Mouse (Mus musculus) gastrocnemius, postnatal 10 days (tissue): ENCODE results near the gene Fam168b. TPM values are rescaled to one million over a fixed set of nuclear protein-coding genes. Genes with fewer than 3 reads are reported as not detected.

Source experiments
- DNase-seq: peaks from one replicate; pipeline ENCODE4 v3.0.0; 2021; ENCODE audit warnings: mixed read lengths
- total RNA-seq, 2 experiments: library from RNA; stranded (reverse); gene quantifications; 2 replicates each; pipeline ENCODE4 v1.2.3; 2021

Gene Fam168b
- total RNA-seq, 2 experiments from 2014 or later, result 54.3 to 63.7 TPM

DNA sequence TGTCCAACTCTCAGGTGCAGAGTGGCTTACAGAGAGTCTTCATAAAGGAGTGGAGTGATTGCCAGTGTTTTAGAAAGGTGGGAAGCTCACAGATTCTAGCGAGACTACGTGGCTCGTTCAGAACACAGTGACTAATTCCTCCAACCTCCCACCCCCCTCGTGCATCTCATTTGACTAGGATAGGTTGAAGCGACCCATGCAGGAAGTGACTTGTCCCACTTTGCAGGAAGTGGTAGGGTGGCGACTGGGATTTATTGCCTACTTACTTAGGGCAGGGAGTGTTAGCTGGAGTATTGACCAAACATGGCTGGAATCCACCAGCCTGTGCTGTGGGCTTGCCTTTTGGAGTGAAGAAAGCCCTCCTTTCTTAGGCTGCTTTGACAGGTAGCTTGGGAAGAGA lies 8.7 kb upstream of the Fam168b start:
- no peak for DNase-seq

DNA sequence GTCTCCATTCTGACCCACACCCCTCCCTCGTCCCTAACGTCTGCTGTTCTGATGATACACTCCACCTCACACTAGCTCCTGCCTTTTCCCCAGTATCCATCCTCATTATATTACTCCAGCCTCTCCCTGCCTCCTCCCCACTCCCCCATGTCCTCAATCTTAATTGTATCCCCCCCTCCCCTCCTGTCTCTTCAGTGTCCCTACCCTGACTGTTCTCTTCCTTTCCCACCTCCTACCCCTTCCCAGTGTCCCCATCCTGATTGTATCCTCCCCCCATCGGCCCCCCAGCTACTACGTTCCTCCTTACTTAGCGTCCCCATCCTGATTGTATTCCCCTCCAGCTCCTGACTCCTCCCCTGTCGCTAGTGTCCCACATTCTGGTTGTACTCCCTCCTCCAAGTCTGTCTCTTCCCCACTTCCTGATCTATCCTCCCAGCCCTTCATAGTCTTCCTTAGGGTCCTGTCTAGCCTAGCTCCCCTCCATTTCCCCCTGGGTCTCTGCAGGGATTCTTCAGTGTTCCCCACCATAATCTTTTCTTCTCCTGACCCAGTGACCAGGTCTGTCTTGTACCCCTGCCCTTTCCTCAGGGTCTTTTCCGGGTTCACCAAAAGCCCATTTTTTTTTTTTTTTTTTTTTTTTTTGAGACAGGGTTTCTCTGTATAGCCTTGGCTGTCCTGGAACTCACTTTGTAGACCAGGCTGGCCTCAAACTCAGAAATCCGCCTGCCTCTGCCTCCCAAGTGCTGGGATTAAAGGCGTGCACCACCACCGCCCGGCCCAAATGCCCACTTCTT lies 7.7 kb upstream of the Fam168b start:
- DNase-seq, result no peak

DNA sequence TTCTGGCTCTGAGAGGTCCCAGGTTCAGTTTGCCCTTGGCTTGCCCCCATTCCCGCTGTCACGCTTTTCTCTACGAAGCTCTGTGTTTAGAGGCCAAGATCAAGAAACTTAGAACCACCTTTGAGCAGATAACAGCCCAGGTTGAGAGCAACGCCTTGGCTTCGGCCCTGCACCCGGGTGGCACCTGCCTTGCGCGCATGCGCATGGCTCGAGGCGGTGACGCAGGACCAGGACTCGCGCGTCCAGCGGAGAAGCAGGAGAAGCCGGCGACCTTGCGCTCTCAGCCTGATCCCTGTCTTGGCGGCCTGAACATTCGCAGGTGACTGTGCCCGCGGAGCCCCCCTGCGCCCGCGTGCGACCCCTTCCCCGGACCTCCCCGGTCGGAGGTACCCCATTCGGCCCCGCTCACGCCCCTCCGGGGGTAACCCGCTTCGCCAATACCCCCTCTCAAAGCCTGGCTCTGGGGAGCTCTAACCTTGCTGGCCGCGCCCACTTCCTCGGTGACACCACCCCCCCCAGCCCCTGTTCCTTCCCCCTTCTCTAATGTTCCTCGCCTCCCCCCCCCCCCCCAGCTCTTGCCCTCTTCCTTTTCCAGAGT lies 7.0 kb upstream of the Fam168b start, which contains the start of gene Plekhb2:
Gene Plekhb2 (plus strand): TSS at position 232 of the 598 bp plus-strand sequence.
- DNase-seq, result peak; percentile 79

DNA sequence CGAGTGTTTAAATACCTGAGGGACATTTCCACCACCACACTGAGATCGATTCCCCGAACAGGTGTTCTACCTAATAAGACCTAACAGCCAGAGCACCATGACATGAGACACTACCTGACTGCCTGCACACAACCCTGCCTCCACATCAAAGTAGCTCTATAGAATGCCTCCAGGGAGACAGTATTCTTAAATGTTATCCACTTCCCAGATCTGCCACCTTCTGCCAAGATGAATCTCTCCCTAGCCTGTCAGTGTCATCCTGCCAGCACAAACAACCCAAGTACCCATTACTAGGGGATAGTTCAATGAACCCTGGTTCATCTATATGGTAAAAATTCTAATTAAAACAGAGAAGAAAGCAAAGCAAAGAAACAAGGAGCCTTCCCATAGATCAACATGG lies 4.2 kb upstream of the Fam168b start:
- DNase-seq, result no peak

DNA sequence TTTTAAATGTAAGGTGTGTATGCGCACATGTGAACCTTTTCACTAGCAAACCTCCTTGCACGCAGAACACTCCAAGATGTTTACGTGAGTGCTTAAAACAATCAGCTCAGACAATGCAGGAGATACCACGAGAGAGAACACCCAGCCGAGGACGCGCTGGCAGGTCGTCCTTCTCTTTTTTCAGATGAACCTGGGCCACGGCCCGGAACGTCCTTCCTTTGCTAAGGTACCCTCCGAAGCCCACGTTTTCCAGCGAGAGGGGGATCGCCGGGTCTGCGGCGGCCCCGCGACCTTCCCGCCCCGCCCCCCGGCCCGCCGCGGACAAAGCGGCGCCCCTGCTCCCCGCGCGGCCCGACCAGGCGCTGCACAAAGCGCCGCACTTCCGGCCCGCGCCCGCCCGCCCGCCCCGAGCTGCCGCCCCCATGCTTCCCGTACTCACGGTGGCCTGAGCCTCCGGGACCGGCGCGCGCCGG lies 440 bp downstream of the Fam168b start:
- peak; percentile 67 for DNase-seq

DNA sequence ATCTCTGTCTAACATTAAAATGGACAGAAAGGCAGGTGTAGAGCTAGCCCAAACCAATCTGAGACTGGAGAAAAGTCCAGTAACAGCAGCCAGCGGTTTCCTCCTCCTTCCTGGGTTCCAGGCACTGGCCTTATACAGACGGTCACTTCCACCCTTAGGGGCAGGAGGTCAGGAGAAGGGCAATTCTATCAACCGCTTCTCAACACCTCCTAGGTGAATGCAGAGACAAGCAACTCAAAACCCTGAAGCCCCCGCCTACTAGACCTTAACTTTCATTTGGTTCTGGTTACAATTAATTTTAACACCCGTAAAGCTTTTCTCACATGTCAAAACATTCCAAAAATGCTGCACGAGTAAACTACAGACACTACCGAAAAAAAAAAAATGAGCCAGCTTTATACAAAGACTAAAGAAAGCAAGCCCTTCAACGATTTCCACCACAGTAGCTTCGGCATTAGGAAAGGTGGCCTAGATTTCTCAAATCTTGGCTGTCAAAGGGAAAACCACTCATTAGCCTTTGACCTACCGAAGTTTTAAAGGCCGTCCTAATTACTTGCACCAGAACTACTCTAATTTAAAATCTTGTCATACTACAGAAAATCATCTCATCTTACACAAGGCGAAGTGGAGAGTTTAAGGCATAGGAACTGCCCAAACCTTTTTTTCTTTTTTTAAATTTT lies 1.0 kb downstream of the Fam168b start:
- no peak for DNase-seq

DNA sequence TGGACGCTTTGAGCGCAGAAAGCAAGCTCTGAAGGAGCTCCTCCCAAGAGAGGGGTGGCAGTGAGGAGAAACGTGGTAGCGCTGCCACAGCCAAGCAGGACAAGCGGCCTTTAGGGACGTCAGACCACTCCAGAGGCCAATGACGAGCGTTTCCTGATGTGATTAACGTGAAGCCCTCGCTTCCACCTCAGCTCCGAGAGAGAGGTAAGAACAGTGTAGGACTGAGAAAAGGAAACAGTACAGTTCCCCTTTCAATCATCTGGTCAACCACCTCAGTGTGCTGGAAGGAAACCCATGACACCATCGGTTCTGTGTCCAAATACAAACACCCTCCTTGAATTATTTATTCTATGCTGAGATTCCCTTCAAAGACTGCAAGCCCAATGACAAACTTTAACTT lies 3.6 kb downstream of the Fam168b start:
- no peak for DNase-seq

DNA sequence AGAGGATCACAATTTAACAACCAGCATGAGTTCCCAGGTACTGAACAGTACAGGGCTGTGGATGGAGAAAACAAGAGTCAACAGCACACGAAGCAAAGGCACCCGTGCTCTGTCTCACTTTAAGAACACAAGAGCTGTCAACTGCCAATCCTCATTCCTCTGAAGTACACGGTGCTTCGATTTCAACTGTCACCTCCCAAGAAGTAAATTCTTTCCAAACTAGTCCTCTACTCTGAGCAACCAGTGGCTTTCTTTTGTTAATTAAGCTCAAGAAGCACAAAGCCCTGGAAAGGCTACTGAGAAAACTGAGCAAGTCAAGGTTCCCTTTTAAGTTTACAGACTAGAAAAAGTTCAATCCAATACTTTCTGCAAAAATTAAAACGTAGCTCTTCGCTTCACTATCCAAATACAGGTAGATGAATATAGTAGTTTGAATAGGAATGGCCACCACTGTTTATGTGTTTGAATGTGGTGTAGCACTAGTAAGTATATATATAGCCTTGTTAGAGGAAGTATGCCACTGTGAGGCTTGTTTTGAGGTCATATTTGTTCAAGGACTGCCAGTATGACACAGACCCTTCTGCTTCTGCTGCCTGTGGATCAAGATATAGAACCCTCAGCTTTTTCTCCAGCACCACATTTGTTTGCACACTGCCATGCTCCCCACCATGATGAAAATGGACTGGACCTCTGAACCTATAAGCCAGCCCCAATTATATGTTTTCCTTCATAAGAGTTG lies 4.7 kb downstream of the Fam168b start:
- DNase-seq, result no peak

DNA sequence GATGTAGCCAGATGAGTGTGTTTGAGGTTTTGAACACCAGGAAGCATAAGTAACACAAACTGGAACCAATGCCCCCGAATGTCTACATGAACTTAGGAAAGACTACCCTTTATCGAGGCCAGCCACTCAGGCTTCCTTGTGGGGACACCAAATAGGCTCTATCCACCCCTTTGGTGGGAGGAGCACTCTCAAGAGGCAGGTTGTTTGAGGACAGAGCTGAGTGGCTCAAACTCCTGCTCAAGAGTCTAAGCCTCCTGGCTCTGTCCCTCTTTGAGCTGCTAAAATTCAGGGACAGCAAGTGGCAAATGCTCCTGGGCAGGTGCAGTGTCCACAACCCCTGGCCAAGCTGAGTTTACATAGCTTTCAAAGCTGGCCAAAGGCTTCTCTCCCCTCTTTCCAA lies 8.0 kb downstream of the Fam168b start:
- no peak for DNase-seq

DNA sequence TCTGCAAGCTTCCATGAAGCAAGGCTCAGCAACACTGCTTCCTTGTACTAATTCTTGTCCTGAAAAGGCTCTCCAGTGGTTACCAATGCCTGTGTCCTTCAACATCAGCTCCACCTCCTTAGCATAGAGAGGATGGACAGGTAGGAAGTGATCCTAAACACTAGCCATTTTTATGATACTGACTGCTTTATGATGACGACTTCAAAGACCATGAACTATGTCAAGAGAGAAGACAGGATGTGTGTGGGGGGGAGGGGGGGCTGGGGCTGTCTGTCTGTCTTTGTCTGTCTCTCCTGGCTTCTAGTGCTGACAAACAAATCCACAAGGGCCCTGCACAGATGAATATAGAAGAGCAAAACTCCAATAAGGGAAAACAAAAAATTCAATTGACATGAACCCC lies 11.5 kb downstream of the Fam168b start:
- DNase-seq, result no peak

DNA sequence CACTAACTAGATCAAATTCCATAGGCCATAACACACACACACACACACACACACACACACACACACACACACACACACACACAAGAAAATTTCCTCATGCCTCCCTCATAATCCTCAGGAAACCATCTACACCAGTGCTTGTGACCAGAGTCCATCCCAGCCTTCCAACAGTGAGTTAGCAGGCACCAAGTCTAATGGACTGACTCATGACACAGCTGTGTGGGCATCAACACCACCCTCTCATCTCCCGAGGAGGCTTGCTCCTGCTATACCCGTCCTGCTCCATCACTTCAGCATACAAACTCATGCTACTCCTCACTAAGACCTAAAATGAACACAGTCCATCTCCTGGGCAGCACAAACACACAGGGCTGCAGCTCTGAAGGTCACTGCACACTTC lies 11.9 kb downstream of the Fam168b start:
- no peak for DNase-seq

DNA sequence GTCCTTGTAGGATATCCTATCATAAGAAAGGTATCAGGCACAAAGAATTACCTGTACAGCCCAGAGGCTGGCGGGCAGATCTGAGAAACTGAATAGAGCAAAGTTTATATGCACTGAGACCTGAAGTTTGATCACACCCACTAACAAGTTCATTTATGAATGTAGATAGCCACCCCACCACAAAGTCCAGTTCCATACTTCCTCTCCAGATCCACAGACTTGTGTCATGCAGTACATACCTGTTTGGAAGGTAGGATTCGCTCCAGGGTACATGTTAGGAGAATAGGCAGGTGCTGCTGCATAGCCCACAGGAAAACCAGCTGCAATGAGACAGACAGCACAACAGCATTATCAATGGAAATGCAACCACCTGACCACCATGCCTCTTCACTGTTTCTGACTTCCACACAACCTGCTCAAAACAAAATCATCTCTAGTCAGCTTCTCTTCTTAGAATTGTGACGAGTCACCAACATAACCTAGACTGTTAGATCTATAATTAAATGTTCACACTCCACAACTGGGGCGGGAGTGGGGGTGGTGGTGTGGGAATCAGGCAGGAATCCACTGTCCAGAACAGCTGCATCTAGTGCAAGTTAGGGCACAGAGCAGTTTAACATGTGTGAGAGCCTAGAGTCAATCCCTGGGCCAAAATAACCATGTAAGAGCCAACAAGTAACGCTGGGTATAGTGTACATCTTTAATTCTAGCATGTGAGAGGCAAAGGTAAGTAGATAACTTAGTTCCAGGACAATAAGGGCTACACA lies 14.2 kb downstream of the Fam168b start:
- DNase-seq, result no peak

DNA sequence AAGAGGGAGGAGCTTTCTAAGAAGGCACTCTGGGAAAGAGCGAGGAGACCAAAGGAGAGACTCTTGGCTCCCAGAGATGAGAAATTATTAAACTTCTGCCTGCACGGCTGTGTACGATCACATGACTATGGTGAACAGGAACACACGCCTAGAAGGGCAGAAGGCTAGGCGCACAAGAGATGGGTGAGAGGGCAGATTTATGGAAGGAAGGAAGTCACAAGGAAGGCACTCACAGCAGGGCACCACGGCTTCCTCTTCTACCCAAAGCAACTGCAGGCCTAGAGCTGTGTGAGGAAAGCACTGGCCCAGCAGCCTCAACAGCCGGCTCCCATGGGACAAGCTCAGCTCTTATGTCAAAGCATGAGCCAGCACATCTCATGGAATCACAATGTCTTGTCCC lies 15.0 kb downstream of the Fam168b start:
- DNase-seq, result no peak

DNA sequence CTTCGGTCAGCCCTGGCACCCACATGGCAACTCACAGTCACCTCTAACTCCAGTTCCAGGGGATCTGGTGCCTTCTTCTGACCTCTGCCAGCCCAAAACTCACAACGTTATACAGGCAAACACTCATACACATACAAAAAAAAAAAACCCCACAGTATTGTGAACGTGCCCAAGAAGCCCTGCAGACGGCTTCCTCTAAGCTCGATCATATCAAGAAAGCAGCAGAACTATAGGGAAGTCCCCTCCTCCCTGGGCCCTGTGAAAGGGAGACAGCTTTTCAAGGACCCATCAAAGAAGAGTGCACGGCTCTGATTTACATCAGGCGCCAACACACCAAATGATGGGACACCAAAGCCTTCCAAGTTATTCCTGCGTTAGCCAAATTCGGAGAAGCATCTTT lies 17.0 kb downstream of the Fam168b start:
- no peak for DNase-seq

DNA sequence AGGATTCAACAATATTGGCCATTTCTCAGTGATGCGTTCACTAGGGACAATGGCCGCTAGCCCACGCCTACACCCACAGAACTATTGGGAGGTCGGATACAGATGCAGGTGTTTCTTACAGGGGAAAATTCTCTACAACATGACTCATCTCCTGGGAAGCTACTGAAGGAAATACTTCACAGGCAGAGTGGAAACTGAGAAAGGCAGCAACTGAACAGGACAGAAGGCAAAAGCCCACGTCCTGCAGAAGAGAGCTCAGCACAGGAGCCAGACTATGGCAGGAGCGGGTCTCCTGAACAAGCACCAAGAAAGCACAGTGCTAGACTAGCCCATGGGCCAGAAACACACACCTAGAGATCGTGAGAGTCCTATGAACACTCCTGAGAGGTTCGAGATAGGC lies 18.7 kb downstream of the Fam168b start:
- DNase-seq, result no peak

DNA sequence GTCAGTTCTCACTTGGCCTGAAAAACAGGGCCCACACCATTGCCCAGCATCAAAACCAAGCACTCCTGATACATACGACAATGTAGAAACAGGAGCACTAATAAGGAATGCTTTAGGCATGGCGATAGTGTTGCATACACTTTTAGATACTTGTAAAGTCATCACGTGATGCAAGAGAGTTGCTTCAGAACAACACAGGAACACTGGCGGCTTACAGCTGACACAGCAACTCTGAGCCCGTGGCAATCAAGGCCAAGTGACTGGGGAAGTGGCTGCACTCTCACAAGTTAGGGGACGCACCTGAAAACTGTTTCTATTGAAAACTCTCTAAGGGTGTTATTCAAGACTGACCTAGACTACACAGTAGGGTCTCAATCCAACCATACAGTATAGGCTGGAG lies 19.5 kb downstream of the Fam168b start:
- DNase-seq, result no peak

DNA sequence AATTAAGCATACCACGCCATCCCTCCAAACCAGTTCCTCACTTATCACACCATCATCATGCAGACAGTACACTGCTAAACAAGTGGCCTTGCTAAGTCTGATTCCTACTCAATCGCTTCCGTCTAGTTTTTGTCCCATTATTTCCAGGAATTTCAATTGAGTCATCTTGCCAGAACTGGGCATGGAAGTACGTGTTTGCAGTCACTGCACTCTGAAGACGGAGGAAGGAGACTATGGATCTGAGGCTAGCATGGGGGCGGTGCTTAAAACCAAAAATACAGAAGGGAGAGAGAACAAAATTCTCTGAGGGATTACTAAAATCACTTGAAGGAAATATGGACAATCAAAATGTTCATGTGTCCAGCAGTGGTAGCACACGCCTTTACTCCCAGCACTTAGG lies 20.1 kb downstream of the Fam168b start:
- no peak for DNase-seq

DNA sequence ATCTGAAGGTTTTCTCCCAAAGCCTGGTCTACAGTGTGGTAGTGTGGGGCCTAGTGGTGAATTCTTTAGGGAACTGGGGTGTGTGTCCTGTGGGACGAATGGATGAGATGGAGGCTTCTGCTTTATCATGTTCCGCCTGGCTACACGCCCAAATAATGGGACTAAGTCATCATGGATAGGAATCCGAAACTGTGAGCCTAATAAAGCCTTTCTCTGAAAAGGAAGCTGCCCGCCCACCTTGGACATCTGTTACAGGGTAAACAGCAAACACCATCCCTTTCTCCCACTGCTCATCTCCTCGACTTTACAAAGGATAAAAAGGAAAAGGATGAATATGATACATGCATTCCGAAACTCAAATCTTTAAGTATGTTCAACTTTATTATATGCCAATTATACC lies 20.9 kb downstream of the Fam168b start:
- DNase-seq, result no peak

DNA sequence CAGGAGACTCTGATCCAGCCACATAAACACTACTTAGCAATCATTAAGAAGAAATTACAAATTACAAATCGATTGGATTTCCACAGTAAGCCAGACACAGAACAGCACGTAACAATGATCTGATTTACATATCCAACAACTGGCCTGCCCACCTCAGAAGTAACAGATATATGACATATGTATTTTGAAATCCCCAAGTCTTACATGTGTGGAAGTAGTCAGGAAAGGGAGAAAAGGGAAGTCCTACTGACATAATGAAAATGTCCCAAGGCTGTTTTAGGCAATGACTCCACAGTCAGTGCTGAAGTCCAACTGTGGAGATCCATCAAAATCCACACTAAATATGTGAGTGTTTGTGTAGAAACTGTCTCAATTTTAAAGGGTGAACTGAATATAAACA lies 21.5 kb downstream of the Fam168b start:
- DNase-seq, result no peak

DNA sequence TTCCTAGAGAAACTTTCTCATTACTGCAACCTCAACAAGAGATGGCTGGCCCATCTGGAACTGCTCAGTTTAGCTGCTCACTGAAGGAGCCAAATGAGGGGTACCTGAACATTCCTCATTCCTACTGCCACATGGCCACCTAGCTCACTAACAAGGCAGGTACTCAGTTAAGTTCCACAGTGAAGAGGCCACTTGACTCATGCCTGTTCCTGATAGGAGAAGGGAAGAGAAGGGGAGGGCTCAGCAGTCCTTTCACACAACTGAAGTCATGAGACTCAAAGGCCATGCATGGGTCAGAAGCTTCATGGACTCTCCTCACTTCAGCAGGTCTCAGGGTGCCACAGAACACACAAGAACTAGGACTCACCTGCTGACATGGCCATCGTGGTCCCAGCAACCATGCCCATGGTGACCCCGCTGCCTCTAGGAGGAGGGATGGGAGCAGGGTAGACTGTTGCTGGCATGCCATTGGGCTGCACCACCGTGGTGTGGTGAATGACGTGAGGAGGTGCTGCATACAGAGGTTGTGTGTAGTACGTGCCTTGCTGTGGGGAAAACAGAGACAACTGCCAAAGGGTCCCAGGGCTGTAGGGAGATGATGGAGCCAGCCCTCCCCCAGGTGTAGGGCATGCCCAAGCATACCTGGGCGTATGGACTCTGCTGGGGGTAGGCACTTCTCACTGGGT lies 23.5 kb downstream of the Fam168b start:
- DNase-seq, result no peak

DNA sequence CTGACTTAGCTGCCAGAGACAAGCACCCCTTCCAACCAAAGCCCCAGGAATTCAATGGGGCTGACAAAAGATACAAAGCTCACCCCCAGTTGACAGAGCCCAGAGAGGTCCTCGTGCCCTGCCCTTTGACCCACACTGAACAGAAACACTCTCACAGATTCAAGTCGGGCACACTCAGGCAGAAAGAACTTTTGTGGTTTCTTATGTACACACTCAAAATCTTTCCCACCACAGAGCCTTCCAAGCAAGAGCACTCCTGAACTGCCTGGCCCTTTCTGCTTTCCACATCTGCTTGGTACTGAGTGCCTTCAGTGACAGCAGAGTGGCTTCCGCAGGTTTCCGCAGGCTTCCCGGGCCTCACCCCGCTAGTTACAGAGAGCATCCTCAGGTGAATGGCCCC lies 27.0 kb downstream of the Fam168b start:
- no peak for DNase-seq
